Mouse (Mus musculus) liver, embryonic 11.5 days (tissue): Measurements from ENCODE around the gene Tmc4. TPM values are rescaled to one million over a fixed set of nuclear protein-coding genes. Genes with fewer than 3 reads are reported as not detected.

ENCODE experiments used
- ATAC-seq: fragments of 200-750 bp; cut with Nextera tagmentation; replicated peaks from 2 replicates; pipeline ENCODE4 v1.8.0; 2017; ENCODE audit warnings: moderate number of reproducible peaks, mild to moderate bottlenecking, moderate TSS enrichment, moderate library complexity; ENCODE audit not compliant: low FRiP score
- DNase-seq: peaks from one replicate; pipeline ENCODE4 v3.0.0-alpha.2; 2017; ENCODE audit warnings: low spot score
- H3K27ac ChIP-seq: fragments of 300-500 bp; sonication (generic); 2 replicates; pipeline ENCODE4 v1.5.1; 2014; ENCODE audit warnings: mild to moderate bottlenecking, low read depth, low read length, control low read depth
- H3K27me3 ChIP-seq: fragments of 300-500 bp; sonication (generic); replicated peaks from 2 replicates; pipeline ENCODE4 v1.6.1; 2014; ENCODE audit warnings: low read length, mixed read lengths; ENCODE audit not compliant: control insufficient read depth, insufficient read depth
- H3K36me3 ChIP-seq: fragments of 300-500 bp; sonication (generic); 2 replicates; pipeline ENCODE4 v1.6.1; 2014; ENCODE audit warnings: mild to moderate bottlenecking, low read length, moderate library complexity, mixed read lengths; ENCODE audit not compliant: control insufficient read depth, insufficient read depth
- H3K4me1 ChIP-seq: fragments of 300-500 bp; sonication (generic); replicated peaks from 2 replicates; pipeline ENCODE4 v1.6.1; 2014; ENCODE audit warnings: low read length, mixed read lengths; ENCODE audit not compliant: control insufficient read depth, insufficient read depth
- H3K4me2 ChIP-seq: fragments of 300-500 bp; sonication (generic); 2 replicates; pipeline ENCODE4 v1.6.1; 2014; ENCODE audit warnings: mild to moderate bottlenecking, control low read depth, moderate library complexity
- H3K4me3 ChIP-seq: fragments of 300-500 bp; sonication (generic); 2 replicates; pipeline ENCODE4 v1.5.1; 2014; ENCODE audit warnings: low read depth, low read length, control low read depth
- H3K9ac ChIP-seq: fragments of 300-500 bp; sonication (generic); 2 replicates; pipeline ENCODE4 v1.6.1; 2014; ENCODE audit warnings: low read depth, low read length, control low read depth
- H3K9me3 ChIP-seq: fragments of 300-500 bp; sonication (generic); 2 replicates; pipeline ENCODE4 v1.6.1; 2016; ENCODE audit warnings: low read length, inconsistent platforms, mixed read lengths; ENCODE audit not compliant: control insufficient read depth
- WGBS: fragments of 180-500 bp; shearing (Covaris S2); extraction: QIAGEN DNeasy Blood & Tissue Kit; methylation state at CpG from one replicate; pipeline ENCODE4 v1.1.7; 2014; 5-methylcytosine and 5-hydroxymethylcytosine counted together
- polyA plus RNA-seq: library from polyadenylated mRNA; unstranded; fragments of >200 nt; fragmentation: Nextera tagmentation; extraction: Ambion mirVana; gene quantifications from 2 replicates; pipeline ENCODE4 v1.2.1, GENCODE M21; 2014

Tmc4 gene
- polyA plus RNA-seq, 1 experiment from 2014 or later: 10.0 TPM

GRCm38 (mm10) chr7:3656966-3657365 lies 20.4 kb downstream of the Tmc4 start:
- 83% methylated on average over 4 of the region's 4 CpGs for WGBS
- no peak overlapping the region for H3K4me3 ChIP-seq
- ATAC-seq (no peak), DNase-seq (no peak)
- no peak overlapping the region for H3K27ac ChIP-seq
- no peaks in the 10 kb centered on the region for H3K9me3 ChIP-seq
- H3K9ac ChIP-seq: no peak overlapping the region
- no peaks in the 10 kb centered on the region for H3K27me3 ChIP-seq
- H3K4me1 ChIP-seq: no peaks in the 10 kb centered on the region
- no peak overlapping the region for H3K4me2 ChIP-seq
- peaks cover 91% of the 10 kb centered on the region for H3K36me3 ChIP-seq

- H3K9ac ChIP-seq: peak overlapping the region; percentile 99
- WGBS: 64% methylated on average over 4 of the region's 4 CpGs
- H3K9me3 ChIP-seq: no peaks in the 10 kb centered on the region
- DNase-seq (no peak), ATAC-seq (no peak)
- H3K27ac ChIP-seq: no peak overlapping the region
- no peaks in the 10 kb centered on the region for H3K27me3 ChIP-seq
- peaks cover 13% of the 10 kb centered on the region for H3K36me3 ChIP-seq
- H3K4me3 ChIP-seq: peak overlapping the region; percentile 99
- peak overlapping the region; percentile 90 for H3K4me2 ChIP-seq
- H3K4me1 ChIP-seq: peaks cover 29% of the 10 kb centered on the region
Observed at GRCm38 (mm10) chr7:3646641-3647040, 30.7 kb downstream of the Tmc4 start.

- no peak for DNase-seq
- WGBS: 15% methylated on average over 9 of the region's 9 CpGs
Observed at GRCm38 (mm10) chr7:3646188-3646587, 31.2 kb downstream of the Tmc4 start.

GRCm38 (mm10) chr7:3645488-3646025 lies 31.8 kb downstream of the Tmc4 start:
- peak overlapping the region; percentile 99 for H3K4me3 ChIP-seq
- peaks cover 29% of the 10 kb centered on the region for H3K4me1 ChIP-seq
- H3K9ac ChIP-seq: peak overlapping the region; percentile 99
- peak overlapping the region; percentile 90 for H3K4me2 ChIP-seq
- under 1% methylated on average over 53 of the region's 58 CpGs for WGBS
- ATAC-seq: peak; percentile 1; the same call in 1 of the 2 replicates
- H3K27ac ChIP-seq: peak overlapping the region; percentile 98
- DNase-seq: no peak
- no peaks in the 10 kb centered on the region for H3K9me3 ChIP-seq
- peaks cover 10% of the 10 kb centered on the region; the same call in 1 of the 2 replicates for H3K36me3 ChIP-seq
- H3K27me3 ChIP-seq: no peaks in the 10 kb centered on the region

More at GRCm38 (mm10) chr7:3646188-3646587, 31.2 kb downstream of the Tmc4 start:
- peak overlapping the region; percentile 99 for H3K4me3 ChIP-seq
- peak overlapping the region; percentile 90 for H3K4me2 ChIP-seq
- no peak overlapping the region for H3K27ac ChIP-seq
- no peak for ATAC-seq
- H3K9ac ChIP-seq: peak overlapping the region; percentile 99
- H3K9me3 ChIP-seq: no peaks in the 10 kb centered on the region
- H3K27me3 ChIP-seq: no peaks in the 10 kb centered on the region
- peaks cover 12% of the 10 kb centered on the region for H3K36me3 ChIP-seq
- peaks cover 29% of the 10 kb centered on the region for H3K4me1 ChIP-seq

- Histone ChIP-seq H3K27me3 (no peaks in the 10 kb centered on the region), H3K27ac (peak within 1 kb of the TSS; percentile 98), H3K4me2 (peak within 1 kb of the TSS; percentile 90), H3K36me3 (peaks cover 13% of the 10 kb centered on the region), H3K4me3 (peak within 1 kb of the TSS; percentile 99), H3K4me1 (peaks cover 29% of the 10 kb centered on the region), H3K9ac (peak within 1 kb of the TSS; percentile 99), H3K9me3 (no peaks in the 10 kb centered on the region)
- ATAC-seq (peak; percentile 96), DNase-seq (peak; percentile 92)
- WGBS: under 1% methylated on average over 55 of the region's 58 CpGs
Observed at GRCm38 (mm10) chr7:3644672-3645487, 32.5 kb downstream of the Tmc4 start, which contains the start of gene Cnot3. Gene Cnot3 (plus strand): TSS chr7:3645268.

- Histone ChIP-seq H3K4me1 (peaks cover 29% of the 10 kb centered on the region), H3K4me2 (peak overlapping the region; percentile 90), H3K9me3 (no peaks in the 10 kb centered on the region), H3K27ac (peak overlapping the region; percentile 6), H3K4me3 (peak overlapping the region; percentile 99), H3K36me3 (peaks cover 15% of the 10 kb centered on the region), H3K9ac (0 out of 2 replicates have a peak overlapping the region, but pooled peaks have one; percentile 20), H3K27me3 (no peaks in the 10 kb centered on the region)
- WGBS: 0% methylated on average over 11 of the region's 11 CpGs
- no peak for DNase-seq
- no peak for ATAC-seq
Observed at GRCm38 (mm10) chr7:3644348-3644671, 33.0 kb downstream of the Tmc4 start.

- Histone ChIP-seq H3K9ac (0 out of 2 replicates have a peak overlapping the region, but pooled peaks have one; percentile 20), H3K4me2 (peak overlapping the region; percentile 90), H3K4me1 (peaks cover 29% of the 10 kb centered on the region), H3K9me3 (no peaks in the 10 kb centered on the region), H3K27me3 (no peaks in the 10 kb centered on the region), H3K36me3 (peaks cover 19% of the 10 kb centered on the region), H3K4me3 (peak overlapping the region; percentile 99), H3K27ac (peak overlapping the region; percentile 6; the same call in 1 of the 2 replicates)
- no peak for ATAC-seq
- 18% methylated on average over 9 of the region's 9 CpGs for WGBS
- no peak for DNase-seq
Observed at GRCm38 (mm10) chr7:3643843-3644242, 33.5 kb downstream of the Tmc4 start.

GRCm38 (mm10) chr7:3643412-3643811 lies 33.9 kb downstream of the Tmc4 start:
- ATAC-seq: no peak
- no peak overlapping the region for H3K9ac ChIP-seq
- 57% methylated on average over 5 of the region's 5 CpGs for WGBS

More at GRCm38 (mm10) chr7:3643412-3643811, 33.9 kb downstream of the Tmc4 start:
- H3K4me3 ChIP-seq: no peak overlapping the region
- H3K27ac ChIP-seq: no peak overlapping the region
- DNase-seq: no peak
- H3K4me1 ChIP-seq: peaks cover 25% of the 10 kb centered on the region
- H3K4me2 ChIP-seq: peak overlapping the region; percentile 90
- peaks cover 21% of the 10 kb centered on the region for H3K36me3 ChIP-seq
- H3K27me3 ChIP-seq: no peaks in the 10 kb centered on the region
- no peaks in the 10 kb centered on the region for H3K9me3 ChIP-seq
